Mouse (Mus musculus) thymus, postnatal 14 days (tissue): ENCODE data around the gene Col15a1.

Experiments used
- DNase-seq: peaks from one replicate; pipeline ENCODE4 v3.0.0; 2021

Gene Col15a1

DNA sequence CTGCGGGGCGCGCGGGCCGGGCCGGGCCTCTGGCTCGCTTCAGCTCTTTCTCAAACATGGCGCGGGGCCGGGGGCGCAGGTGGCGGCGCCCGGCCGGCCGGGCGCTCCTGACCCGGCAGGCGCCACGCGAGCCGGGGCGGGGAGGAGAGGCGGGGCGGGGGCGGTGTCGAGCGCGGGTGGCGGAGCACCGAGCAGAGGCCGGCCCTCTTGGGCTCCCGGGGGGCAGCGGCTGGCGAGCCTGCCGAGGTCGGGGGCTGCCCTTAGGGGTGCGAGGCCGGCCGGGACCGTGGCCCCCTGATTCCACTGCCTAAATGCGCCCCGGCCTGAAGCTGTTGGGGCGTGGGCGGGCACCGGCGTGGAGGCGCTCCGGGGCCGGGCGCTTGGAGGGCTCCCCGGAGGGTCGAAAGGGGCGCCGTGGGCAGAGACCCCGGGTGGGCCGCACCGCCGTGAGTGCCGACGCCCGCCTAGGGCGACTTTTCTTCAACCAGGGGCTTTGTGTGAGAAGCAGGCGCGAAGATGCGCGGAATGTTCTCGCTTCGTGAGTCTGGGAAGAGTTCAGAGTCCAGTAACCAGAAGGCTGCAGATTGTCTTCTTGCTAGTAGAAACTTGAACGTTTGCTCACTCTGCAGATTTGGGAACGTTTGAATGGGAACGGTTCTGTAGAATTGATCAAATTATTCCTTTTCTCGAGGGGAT is 145.6 kb downstream of the Col15a1 start:
- no peak for DNase-seq

DNA sequence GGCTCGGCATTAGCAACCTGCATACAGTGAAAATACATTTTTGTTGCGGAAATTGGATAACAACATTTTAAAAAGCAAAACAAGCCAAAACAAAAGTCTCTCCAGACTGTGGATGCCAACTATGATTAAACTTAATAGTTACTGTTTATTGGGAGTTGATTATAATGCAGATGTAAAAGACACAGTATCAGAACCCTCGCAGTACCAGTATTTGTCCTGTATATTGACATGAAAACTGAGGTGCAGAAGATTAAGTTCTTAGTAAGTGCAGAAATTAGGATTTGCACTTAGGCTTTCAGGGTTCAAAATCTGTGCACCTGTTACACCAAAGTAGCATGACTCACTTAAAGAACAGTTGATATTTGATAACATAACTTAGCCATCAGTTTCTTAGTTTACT is 146.3 kb downstream of the Col15a1 start:
- no peak for DNase-seq

DNA sequence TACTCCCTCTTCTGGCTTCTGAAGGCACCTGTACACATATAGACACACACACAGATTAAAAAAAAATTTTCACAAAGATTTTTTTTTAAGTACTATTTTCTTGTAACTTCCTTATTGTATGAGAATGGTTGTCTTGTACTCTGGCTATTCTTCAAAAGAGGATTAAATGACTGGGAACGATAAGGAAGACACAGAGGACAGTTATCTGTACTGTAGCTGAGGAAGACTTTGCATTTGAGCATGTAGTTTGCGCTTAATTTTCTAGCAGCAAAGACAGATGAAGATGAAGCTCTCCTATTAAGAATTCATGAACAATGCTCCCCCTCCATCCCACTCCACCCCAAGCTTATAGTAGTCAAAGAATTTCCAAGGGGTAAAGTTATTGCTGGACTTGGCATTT is 154.7 kb downstream of the Col15a1 start:
- no peak for DNase-seq
